Mouse (Mus musculus): ENCODE data around the gene Tnfsf13b.

Tnfsf13b gene

DNA sequence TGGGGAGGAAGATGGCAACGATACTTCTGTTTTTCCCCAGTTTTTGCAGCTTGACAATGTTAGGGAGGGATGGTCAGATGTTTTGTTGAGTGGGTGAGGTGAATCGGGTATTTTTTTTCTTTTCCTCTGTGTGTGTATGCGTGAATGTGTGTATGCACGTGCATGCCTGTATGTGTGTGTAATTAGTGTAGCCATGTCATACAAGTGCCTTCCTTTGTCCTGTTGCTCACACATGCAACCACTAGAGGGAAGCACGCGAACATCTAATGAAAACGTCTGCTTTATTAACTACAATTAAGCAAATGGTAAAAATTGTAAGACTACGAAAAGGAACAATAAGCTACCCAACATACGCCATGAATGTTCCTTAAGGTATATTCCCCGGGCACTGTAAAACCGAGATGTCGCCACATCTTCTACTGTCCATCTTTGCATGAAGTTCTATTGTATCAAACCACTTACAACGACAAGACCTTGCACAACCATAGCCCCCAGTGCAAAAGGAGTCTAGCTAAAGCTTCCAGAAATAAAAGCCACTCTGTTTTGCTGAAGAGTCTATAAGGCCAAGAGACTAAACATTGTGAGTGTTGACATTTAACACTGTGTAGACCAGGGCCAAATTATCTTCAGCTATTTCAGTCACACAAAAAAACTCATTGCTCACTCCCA lies 37.7 kb downstream of the Tnfsf13b start:
- in situ Hi-C loops (cut with MboI, MseI): loop anchor here (10.0 kb wide), 1 partner anchor 261 kb away; no protein-coding TSS in a partner anchor

DNA sequence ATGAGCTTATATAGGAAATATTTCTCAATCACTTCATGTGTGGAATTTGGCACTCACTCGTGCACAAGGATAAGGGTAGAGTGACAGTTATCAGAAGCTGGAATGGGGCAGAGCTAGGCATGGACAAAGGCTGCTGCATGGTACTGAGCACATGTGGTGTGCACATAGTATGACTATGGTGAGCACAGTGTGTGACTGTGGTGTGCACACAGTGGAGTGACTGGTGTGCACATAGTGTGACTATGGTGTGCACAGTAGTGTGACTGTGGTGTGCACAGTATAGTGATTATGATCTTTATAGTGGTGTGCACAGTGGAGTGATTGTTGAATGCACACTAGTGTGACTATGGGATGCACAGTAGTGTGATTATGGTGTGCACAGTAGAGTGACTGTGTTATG lies 39.5 kb downstream of the Tnfsf13b start:
- in situ Hi-C loops (cut with MboI, MseI): loop anchor here (5.0 to 10.0 kb wide), 2 partner anchors 259 to 367 kb away; no protein-coding TSS in a partner anchor

DNA sequence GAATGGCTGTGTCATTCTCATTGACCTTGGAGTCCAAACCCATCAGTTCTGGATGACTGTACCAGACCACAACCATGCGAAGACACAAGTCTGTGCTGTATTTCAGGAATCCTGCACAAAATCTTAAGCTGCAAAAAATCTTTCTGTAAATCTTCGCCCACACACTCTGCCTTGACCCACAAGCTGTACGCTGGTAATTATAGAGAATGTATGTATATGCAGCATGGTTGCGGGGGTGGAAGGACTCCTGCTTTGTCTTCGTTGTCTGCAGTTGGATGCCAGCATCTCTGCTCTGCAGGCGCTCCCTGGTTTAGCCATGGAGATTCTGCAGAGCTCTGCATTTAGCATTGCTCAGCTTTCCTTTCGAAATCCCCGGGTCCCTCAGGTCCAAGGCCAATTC lies 42.9 kb downstream of the Tnfsf13b start:
- in situ Hi-C loops (cut with MboI, MseI): loop anchor here (5.0 to 10.0 kb wide), 2 partner anchors 256 to 363 kb away; no protein-coding TSS in a partner anchor

DNA sequence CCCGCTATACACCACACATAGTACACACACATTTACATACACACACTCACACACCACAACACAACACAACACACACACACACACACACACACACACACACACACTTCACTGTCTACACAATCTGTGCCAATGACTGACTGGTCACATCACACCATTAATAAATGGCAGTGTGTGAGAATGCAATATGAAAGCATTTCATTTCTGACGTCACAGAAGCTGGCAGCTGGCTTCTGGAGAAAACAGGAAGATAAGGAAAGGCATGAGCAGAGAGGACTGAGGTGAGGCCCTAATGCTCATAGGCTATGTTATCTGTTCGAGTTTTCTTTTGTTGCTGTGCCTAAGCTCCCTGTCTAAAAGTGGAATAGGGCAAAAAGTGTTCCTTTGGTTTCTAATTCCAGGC lies 45.3 kb downstream of the Tnfsf13b start:
- in situ Hi-C loops (cut with MboI, MseI): no loop called here

DNA sequence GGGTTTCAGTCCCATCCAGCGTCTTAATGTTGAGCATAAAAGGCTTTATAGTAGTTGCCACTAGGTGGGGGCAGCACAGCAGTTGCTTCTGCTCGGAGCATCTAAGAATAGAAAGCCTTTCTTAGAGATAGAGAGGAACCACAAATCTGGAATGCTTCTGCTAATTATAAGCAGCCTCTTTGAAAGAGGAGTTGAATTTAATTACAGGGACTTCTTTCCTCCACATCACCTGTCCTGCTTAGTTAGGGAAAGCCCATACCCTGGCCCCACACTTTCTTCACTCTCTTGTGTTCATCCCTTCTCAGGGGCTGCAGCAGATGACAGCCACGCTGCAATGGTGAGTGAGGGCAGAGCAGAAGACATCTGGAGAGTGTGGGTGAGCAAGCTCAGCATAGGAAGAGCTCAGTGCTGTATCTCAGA lies 47.3 kb downstream of the Tnfsf13b start:
- in situ Hi-C loops (cut with MboI, MseI): no loop called here

DNA sequence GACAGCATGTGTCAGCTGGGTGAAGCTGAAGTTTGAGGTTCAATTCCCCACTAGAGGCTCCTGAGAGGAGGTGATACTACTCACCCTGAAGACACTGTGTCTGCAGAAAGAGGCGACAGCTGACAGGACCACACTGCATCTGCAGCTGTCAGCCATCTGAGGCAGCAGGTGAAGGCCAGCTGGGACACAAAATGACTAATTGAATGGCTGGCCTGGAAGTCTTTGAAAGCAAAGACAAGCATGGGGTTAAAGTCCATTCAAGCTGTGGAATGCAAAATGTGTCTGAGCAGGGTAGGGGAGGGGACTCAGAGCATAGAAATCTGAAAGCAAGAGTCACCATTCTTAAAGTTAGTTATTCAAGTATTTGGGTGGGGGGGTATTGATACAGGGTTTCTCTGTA lies 54.7 kb downstream of the Tnfsf13b start:
- in situ Hi-C loops (cut with MboI, MseI): no loop called here

DNA sequence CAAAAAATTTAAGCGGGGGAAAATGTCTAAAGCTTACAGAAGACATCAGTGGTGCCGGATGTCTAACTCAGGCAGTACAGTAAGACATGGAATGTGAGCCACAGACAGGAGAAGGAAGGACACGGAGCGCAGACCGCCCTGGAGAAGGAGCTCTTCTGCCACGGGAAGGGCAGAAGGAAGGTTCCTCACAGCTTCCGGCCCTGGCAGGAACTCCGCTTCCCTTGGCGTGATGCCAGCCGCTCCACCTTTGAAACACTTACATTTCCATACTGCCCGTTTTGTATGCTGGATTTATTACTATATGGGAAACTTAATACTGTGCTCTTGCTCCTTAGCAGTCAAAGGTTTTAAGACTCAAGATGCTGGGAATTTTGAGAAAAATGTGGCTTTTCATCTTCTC lies 60.6 kb downstream of the Tnfsf13b start:
- in situ Hi-C loops (cut with MboI, MseI): no loop called here

DNA sequence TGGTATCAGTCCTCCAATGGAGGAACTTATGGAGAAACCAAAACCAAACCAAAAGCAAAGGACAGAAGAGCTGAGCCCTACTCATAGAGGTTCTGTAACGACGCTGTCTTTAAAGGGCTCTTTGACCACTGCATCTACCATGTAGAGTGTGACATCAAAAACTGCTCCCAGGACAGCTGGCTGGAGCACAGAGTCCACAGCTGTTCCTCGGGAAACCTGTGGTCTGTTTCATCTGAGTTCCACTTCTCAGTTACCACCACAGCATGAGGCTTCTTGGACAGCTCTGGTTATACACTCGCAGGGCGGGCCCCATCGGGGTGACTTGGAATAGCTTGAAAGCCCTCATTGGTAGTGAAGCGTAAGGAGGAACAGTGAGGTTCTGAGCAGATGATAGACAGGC lies 61.5 kb downstream of the Tnfsf13b start:
- in situ Hi-C loops (cut with MboI, MseI): no loop called here

DNA sequence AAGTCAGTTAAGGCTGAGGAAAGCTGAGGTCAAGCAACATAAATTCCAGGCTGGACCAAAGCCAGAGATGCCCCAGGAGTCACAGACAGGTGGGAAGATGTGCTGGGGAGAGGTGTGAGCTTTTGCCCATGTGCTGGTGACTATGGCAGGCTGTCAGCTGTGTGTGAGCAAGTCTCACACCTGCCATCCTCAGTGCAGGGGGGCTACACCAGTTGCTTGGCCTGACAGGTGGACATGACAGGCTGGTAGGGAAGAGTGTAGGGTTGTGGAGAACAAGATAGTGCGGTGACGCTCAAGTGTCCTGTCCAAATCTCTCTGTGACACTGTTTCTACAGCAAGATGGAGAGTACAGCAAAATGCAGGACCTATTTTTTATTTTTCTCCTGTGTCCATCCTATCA lies 66.1 kb downstream of the Tnfsf13b start:
- in situ Hi-C loops (cut with MboI, MseI): no loop called here

Measured in T-helper 1 cell (primary cell).